ENCODE assay signal across 14 mouse cellular contexts in genomic region chr1:55699393-55699970, GRCm38 (mm10).
"Had no signal": no experiment of that assay in that cellular context is flagged by ENCODE, and none has a peak within 500 bp of the region (broad histone marks: within the 10 kb centered on the region; RNA-seq: fewer than 3 reads in every experiment).

No protein-coding gene starts in this region.

- H3K4me1 ChIP-seq: limb, embryonic 12.5 days; limb, embryonic 15.5 days; liver, embryonic 13.5 days had no signal

- DNase-seq: left cerebral cortex, postnatal 4 days; liver, embryonic 13.5 days; lung, adult 2 months; lung, postnatal 14 days; lung, postnatal 4 days; midbrain, embryonic 14.5 days; thymus, adult 18-20 months; thymus, postnatal 36 days had no signal

- H3K27ac ChIP-seq: hindbrain, postnatal 0 days; limb, embryonic 12.5 days; limb, embryonic 15.5 days; liver, embryonic 13.5 days had no signal

- ATAC-seq: hindbrain, postnatal 0 days; inflammation-experienced regulatory T-cells, adult 6 months; intestine, embryonic 16.5 days had no signal

- H3K4me3 ChIP-seq: limb, embryonic 12.5 days; limb, embryonic 15.5 days; liver, embryonic 13.5 days had no signal

- H3K9ac ChIP-seq: limb, embryonic 12.5 days; limb, embryonic 15.5 days; liver, embryonic 13.5 days had no signal

- H3K9me3 ChIP-seq: limb, embryonic 12.5 days; limb, embryonic 15.5 days; liver, embryonic 13.5 days had no signal

- H3K4me2 ChIP-seq: limb, embryonic 12.5 days; limb, embryonic 15.5 days; liver, embryonic 13.5 days; midbrain, embryonic 11.5 days had no signal

- H3K27me3 ChIP-seq: limb, embryonic 12.5 days; limb, embryonic 15.5 days; liver, embryonic 13.5 days had no signal

- H3K36me3 ChIP-seq: limb, embryonic 12.5 days; limb, embryonic 15.5 days; liver, embryonic 13.5 days had no signal
